Mouse (Mus musculus): ENCODE data around the gene Degs2. TPM values are rescaled to one million over a fixed set of nuclear protein-coding genes. Genes with fewer than 3 reads are reported as not detected.
"Not testable (repeated sequence)": the region's sequence is repeated elsewhere in the genome, so short reads cannot be mapped to it uniquely, and the experiment has no call there.

Degs2 gene
- polyA plus RNA-seq, 1 experiment from 2014 or later, result 2.0 TPM

DNA sequence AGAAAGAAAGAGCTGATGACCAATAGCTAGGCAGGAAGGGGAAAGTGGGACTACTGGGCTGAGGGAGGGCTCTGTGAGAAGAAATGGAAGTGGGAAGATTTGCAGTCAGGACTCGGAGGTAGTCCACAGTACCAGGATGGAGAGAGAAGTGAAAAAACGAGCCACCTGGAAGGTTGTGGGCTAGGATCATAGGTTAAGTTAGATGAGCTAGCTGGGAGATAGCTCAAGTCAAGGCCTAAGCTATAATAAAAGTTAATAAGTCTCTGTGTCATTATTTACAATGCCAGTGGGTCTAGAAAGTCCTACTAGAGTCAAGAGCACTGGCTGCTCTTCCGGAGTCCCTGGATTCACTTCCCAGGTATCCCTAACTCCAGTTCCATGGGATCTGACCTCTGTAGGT, 16.4 kb upstream of the Degs2 start:
- no peaks in the 10 kb centered on the region for H3K4me1 ChIP-seq
- ATAC-seq (ENCODE audit: insufficient number of reproducible peaks, insufficient read depth, low FRiP score, low TSS enrichment), result no peak
- no peak overlapping the region for H3K9ac ChIP-seq
- no peak overlapping the region for H3K4me3 ChIP-seq
- WGBS, result 86% methylated on average over 3 of the region's 3 CpGs
- H3K9me3 ChIP-seq, result no peaks in the 10 kb centered on the region
- H3K4me2 ChIP-seq (replicated peaks), result no peak overlapping the region
- no peak overlapping the region for H3K27ac ChIP-seq
- no peaks in the 10 kb centered on the region for H3K27me3 ChIP-seq
- H3K36me3 ChIP-seq, result no peaks in the 10 kb centered on the region

DNA sequence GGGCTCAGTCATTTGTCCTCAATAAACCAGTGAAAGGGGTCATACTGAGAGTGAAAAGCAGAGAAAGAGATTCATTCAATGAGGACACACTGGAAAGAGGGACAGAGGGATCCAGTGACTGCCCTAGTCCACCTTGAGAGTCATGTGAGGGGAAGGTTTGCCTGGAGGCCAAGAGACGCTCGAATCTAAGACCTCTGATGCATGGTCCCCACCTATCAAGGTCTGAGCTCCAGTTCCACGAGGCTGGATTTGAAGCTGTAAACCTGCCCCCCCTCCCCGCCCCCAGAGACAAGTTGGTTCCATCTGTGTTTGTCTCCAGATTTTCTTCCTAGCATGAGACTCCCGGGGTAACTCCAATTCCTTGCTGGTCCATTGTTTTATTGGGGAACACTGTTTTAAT, 13.7 kb upstream of the Degs2 start:
- Histone ChIP-seq H3K9ac (no peak overlapping the region), H3K9me3 (no peaks in the 10 kb centered on the region), H3K4me1 (no peaks in the 10 kb centered on the region), H3K4me2 (replicated peaks) (no peak overlapping the region), H3K27me3 (no peaks in the 10 kb centered on the region), H3K36me3 (no peaks in the 10 kb centered on the region), H3K27ac (no peak overlapping the region), H3K4me3 (no peak overlapping the region)
- no peak for ATAC-seq (ENCODE audit: insufficient number of reproducible peaks, insufficient read depth, low FRiP score, low TSS enrichment)
- 77% methylated on average over 5 of the region's 5 CpGs for WGBS

DNA sequence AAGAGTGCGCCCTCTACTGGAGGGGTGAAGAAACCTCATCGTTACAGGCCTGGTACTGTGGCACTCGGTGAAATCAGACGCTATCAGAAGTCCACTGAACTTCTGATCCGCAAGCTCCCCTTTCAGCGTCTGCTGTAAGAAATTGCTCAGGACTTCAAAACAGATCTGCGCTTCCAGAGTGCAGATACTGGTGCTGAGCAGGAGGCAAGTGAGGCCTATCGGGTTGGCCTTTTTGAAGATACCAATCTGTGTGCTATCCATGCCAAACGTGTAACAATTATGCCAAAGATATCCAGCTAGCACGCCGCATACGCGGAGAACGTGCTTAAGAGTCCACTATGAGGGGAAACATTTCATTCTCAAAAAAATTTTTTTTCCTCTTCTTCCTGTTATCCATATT, 11.9 kb upstream of the Degs2 start:
- not testable (repeated sequence) for H3K27me3 ChIP-seq; H3K9me3 ChIP-seq; H3K4me2 ChIP-seq (replicated peaks); H3K9ac ChIP-seq; H3K36me3 ChIP-seq; H3K4me3 ChIP-seq; H3K27ac ChIP-seq; H3K4me1 ChIP-seq; ATAC-seq (ENCODE audit: insufficient number of reproducible peaks, insufficient read depth, low FRiP score, low TSS enrichment)
- 88% methylated on average over 14 of the region's 14 CpGs for WGBS

DNA sequence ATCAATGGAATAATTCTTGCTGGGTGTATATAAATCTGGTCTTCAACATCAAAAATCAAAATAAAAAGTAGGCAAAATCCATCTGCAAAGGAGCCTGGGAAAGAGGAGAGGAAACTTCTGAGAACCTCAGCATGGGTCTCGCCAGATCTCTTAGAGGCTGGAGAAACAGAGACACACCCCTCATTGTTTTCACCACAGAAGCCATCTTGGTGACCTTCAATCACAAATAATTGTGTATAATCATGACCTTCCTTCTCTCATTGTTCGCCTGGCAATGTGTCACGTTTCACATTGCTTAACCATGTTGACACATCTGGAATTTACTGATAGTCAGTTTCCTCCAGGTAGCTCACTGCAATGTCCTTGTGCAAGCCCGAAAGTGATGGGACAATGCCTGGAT, 10.4 kb upstream of the Degs2 start:
- 72% methylated on average over 4 of the region's 4 CpGs for WGBS
- Histone ChIP-seq H3K9ac (no peak overlapping the region), H3K4me1 (no peaks in the 10 kb centered on the region), H3K36me3 (no peaks in the 10 kb centered on the region), H3K27me3 (no peaks in the 10 kb centered on the region), H3K27ac (no peak overlapping the region), H3K4me2 (replicated peaks) (no peak overlapping the region), H3K9me3 (no peaks in the 10 kb centered on the region), H3K4me3 (no peak overlapping the region)
- ATAC-seq (ENCODE audit: insufficient number of reproducible peaks, insufficient read depth, low FRiP score, low TSS enrichment), result no peak

DNA sequence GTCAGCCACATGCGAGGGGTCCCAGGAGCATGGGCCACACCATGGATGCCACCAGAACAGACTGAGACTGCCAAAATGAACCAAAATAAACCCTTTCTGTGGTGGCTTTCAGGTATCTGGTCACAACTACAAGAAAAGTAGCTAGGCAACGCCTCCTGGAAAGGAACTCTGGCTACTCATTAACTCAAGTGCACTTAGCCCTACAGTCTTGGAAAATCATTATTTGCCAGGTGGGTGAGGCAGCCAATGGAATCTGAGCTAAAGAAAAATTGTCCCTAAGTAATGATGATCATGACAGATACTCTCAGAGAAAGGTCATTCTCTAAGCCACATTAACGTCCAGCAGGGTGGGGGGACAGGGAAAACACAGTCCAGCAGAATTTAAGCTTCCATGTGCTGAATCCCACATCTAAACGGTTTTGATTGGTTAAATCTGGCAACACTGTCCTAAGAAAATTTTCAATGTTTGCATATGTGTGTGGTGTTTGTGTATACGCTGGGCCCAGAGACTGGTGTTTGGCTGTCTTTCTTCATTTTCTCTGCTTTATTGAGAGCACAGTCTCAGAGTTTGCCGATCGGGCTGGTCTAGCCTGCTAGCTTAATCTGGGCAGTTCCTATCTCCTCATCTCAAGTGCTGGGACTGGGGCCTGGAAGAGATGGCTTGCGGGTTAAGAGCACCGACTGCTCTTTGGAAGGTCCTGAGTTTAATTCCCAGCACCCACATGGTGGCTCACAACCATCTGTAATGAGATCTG, 8.9 kb upstream of the Degs2 start:
- Histone ChIP-seq H3K4me2 (replicated peaks) (no peak overlapping the region), H3K4me3 (no peak overlapping the region), H3K36me3 (no peaks in the 10 kb centered on the region), H3K27ac (no peak overlapping the region), H3K27me3 (no peaks in the 10 kb centered on the region), H3K9me3 (no peaks in the 10 kb centered on the region), H3K9ac (no peak overlapping the region), H3K4me1 (no peaks in the 10 kb centered on the region)
- no peak for ATAC-seq (ENCODE audit: insufficient number of reproducible peaks, insufficient read depth, low FRiP score, low TSS enrichment)
- 81% methylated on average over 9 of the region's 9 CpGs for WGBS

DNA sequence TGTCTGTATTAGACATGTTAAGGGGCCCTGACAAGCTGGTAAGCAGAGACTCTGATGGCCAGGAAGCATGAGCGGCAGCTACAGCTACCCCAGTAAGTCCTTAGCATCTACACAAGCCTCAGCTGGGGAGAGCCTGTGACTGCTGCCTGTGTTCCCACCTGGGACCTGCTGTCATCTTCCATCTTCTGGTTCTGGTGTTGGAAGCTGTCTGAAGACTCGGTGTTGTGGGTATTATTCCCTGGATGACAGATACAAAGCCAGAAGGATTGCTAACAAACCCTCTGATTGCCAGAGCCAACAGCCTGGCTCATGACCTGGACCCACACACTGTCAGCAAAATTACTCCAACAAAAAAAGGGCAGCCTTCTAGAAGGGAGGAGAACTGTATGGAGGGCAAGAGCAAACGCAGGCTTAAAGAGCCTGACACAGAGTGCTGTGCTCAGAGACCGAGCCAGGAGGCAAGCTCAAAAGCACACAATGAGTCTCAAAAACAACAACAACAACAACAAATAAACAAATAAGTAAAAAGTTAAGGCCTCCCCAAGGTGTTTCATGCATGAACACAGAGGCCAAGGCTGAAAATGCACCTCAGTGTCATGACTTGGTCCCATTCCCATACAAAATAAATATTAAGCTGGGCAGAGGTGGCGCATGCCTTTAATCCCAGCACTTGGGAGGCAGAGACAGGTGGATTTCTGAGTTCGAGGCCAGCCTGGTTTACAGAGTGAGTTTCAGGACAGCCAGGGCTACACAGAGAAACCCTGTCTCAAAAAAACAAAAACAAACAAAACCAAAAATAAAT, 8.1 kb upstream of the Degs2 start:
- Histone ChIP-seq H3K9ac (no peak overlapping the region), H3K4me2 (replicated peaks) (no peak overlapping the region), H3K4me1 (no peaks in the 10 kb centered on the region), H3K36me3 (no peaks in the 10 kb centered on the region), H3K27ac (no peak overlapping the region), H3K4me3 (no peak overlapping the region), H3K27me3 (no peaks in the 10 kb centered on the region), H3K9me3 (no peaks in the 10 kb centered on the region)
- ATAC-seq (ENCODE audit: insufficient number of reproducible peaks, insufficient read depth, low FRiP score, low TSS enrichment), result no peak
- WGBS, result 77% methylated on average over 6 of the region's 6 CpGs

DNA sequence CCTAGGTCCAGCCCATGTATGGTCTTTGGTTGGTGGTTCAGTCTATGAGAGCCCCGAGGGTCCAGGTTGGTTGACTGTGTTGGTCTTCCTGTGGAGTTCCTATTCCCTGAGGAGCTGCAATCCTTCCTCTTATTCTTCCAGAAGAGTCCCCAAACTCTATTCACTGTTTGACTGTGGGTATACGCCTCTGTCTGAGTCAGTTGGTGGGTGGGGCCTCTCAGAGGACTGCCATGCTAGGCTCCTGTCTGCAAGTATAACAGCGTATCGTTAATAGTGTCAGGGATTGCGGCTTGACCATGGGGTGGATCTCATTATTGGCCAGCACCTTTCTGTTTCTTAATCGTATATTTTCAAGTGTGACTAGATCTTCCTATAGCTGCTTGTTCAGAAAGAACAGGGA, 7.3 kb upstream of the Degs2 start:
- Histone ChIP-seq H3K4me2 (replicated peaks) (no peak overlapping the region), H3K4me3 (no peak overlapping the region), H3K9ac (no peak overlapping the region), H3K4me1 (no peaks in the 10 kb centered on the region), H3K36me3 (no peaks in the 10 kb centered on the region), H3K27ac (no peak overlapping the region), H3K9me3 (no peaks in the 10 kb centered on the region), H3K27me3 (peaks cover 7% of the 10 kb centered on the region)
- no peak for ATAC-seq (ENCODE audit: insufficient number of reproducible peaks, insufficient read depth, low FRiP score, low TSS enrichment)
- 87% methylated on average over 6 of the region's 6 CpGs for WGBS

DNA sequence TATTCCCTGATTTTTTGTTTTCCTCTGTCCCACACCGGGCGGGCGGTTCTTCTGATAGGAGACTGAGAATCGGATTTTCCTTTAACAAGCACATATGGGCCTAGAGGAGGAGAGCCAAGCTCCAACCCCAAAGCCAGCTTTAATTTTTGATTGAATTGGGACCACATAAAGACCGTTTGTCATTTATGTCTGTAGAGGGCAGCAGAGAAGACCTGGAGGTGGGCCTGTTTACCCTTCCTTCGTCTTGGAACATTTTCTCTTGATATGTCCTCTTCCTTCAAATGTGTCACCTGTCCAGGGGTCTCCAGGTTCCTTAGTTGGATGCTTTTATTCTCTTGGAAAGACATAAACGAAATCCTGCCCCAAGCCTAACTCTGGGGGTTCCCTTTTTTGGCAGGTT, 4.0 kb upstream of the Degs2 start:
- Histone ChIP-seq H3K36me3 (no peaks in the 10 kb centered on the region), H3K27ac (no peak overlapping the region), H3K9me3 (no peaks in the 10 kb centered on the region), H3K9ac (no peak overlapping the region), H3K4me1 (peaks cover 10% of the 10 kb centered on the region), H3K4me3 (no peak overlapping the region), H3K27me3 (peaks cover 39% of the 10 kb centered on the region), H3K4me2 (replicated peaks) (no peak overlapping the region)
- ATAC-seq (ENCODE audit: insufficient number of reproducible peaks, insufficient read depth, low FRiP score, low TSS enrichment), result no peak
- WGBS, result 48% methylated on average over 7 of the region's 7 CpGs

DNA sequence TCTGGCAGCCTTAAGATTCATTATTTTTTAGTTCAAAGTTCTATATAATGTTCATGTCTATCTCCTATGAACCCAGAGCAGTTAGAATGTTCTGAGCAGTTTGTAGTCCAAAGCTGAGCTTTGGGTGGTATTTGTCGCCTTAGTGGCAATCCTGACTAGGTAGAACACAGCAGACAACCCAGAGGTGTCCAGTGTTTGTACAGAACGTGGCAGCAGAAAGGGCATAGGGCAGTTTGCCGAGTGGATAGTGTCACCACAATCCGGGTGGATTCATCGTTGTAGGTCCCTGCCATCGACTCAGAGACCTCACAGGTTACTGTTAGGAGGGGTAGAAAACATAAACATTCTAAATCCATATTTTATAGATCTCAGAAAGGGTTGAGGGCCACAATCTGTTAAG, 3.4 kb upstream of the Degs2 start:
- no peaks in the 10 kb centered on the region for H3K9me3 ChIP-seq
- H3K4me1 ChIP-seq, result peaks cover 10% of the 10 kb centered on the region
- no peak overlapping the region for H3K4me3 ChIP-seq
- no peak for ATAC-seq (ENCODE audit: insufficient number of reproducible peaks, insufficient read depth, low FRiP score, low TSS enrichment)
- H3K27ac ChIP-seq, result no peak overlapping the region
- H3K4me2 ChIP-seq (replicated peaks), result no peak overlapping the region
- H3K9ac ChIP-seq, result no peak overlapping the region
- H3K27me3 ChIP-seq, result peaks cover 46% of the 10 kb centered on the region
- 80% methylated on average over 6 of the region's 6 CpGs for WGBS
- H3K36me3 ChIP-seq, result no peaks in the 10 kb centered on the region

DNA sequence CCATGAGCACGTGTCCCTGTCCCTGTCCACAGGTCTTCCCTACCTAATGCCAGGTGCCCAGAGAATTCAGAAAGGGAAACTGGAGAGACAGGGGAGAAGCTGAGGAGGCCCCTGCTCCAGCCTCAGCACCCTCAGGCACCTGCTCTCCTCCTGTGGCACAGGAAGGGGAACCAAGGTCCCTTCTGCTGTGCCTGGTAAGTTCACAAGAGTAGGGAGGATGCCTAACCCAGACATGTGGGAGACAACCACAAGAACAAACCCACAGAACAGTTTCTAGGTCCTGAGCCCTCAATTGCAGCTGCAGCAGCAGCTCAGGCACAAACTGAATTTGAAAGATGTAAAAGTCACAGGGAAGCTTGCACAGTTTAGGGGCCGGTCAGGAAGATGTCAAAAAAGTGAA, 894 bp downstream of the Degs2 start:
- 59% methylated on average over 2 of the region's 2 CpGs for WGBS
- Histone ChIP-seq H3K4me3 (no peak overlapping the region), H3K4me1 (peaks cover 10% of the 10 kb centered on the region), H3K36me3 (no peaks in the 10 kb centered on the region), H3K27ac (no peak overlapping the region), H3K9me3 (no peaks in the 10 kb centered on the region), H3K9ac (no peak overlapping the region), H3K4me2 (replicated peaks) (no peak overlapping the region), H3K27me3 (peaks cover 56% of the 10 kb centered on the region)
- ATAC-seq (ENCODE audit: insufficient number of reproducible peaks, insufficient read depth, low FRiP score, low TSS enrichment), result no peak

DNA sequence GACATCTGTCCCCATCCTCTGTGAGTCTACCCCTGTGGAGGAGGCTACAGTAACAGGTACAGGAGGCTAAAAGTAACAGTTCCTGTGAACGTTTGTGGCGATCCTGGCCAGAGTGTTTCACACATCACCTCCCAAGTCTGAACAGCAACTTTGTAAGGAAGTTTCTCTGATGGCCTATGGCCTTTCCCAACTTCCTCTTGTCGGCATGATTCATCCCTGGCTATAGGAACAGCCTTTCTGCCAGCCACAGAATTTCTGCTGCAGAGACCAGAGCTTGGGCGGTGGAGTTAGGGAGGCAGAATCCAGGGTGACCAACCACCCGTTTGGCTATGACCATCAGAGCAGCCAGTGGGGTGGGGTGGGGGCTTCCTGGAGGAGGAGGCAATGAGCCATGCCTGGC, 2.1 kb downstream of the Degs2 start:
- no peak overlapping the region for H3K27ac ChIP-seq
- H3K4me1 ChIP-seq, result peaks cover 10% of the 10 kb centered on the region
- H3K4me2 ChIP-seq (replicated peaks), result no peak overlapping the region
- no peaks in the 10 kb centered on the region for H3K36me3 ChIP-seq
- no peak for ATAC-seq (ENCODE audit: insufficient number of reproducible peaks, insufficient read depth, low FRiP score, low TSS enrichment)
- H3K9me3 ChIP-seq, result no peaks in the 10 kb centered on the region
- H3K27me3 ChIP-seq, result peaks cover 55% of the 10 kb centered on the region
- H3K9ac ChIP-seq, result no peak overlapping the region
- H3K4me3 ChIP-seq, result no peak overlapping the region
- WGBS, result 80% methylated on average over 5 of the region's 5 CpGs

DNA sequence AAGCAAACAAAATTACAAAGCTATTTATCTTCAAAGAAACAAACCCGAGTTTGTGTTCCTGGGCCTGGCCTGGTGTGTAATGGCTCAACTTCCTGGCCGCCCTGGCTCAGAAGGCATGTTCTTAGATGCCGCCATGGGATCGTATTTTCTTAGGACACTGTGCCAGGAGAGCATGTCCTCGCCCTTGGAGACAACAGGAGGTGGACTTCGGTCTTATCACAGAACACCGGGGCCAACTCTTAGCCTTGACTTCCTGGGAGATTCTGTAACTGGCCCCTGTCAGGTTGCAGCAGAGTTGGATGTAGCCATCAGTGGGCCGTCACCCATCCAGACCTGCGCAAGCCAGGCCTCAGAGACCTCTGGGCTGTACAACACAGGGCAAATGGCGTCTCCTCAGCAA, 2.5 kb downstream of the Degs2 start:
- Histone ChIP-seq H3K27me3 (peaks cover 51% of the 10 kb centered on the region), H3K4me1 (peaks cover 10% of the 10 kb centered on the region), H3K36me3 (no peaks in the 10 kb centered on the region), H3K4me3 (no peak overlapping the region), H3K4me2 (replicated peaks) (no peak overlapping the region), H3K9me3 (no peaks in the 10 kb centered on the region), H3K27ac (no peak overlapping the region), H3K9ac (no peak overlapping the region)
- WGBS, result 77% methylated on average over 10 of the region's 10 CpGs
- ATAC-seq (ENCODE audit: insufficient number of reproducible peaks, insufficient read depth, low FRiP score, low TSS enrichment), result no peak

All from embryonic facial prominence, embryonic 12.5 days (tissue).